Mouse (Mus musculus): ENCODE measurements at regions not wholly inside any gene's neighbourhood (a gene's known extent, or its start where the extent isn't known, plus 50 kb on each side); places are given as distances from the start of the nearest gene placed in this dataset.

DNA sequence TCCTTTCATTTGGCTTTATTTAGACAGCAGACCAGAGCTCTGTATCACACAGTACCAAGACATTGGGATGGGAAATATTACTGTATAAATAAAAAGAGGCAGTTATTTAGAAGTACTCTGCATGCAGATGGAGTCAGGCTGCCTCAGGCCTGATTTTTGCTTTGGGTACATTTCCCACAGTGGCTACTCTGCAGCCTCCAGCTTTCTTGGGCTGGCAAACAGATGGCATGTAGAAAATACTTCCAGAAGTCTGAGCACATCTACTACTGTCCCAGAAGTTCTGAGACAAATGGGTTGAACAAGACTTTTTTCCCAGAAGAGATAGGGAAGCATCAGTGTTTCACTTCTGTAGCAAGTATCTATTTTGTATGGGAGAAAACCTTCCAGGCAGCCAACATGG is 229.8 kb upstream of the Far2 start:
- Histone ChIP-seq H3K4me3 (ENCODE audit: low read depth, low read length) (no peak overlapping the region), H3K27me3 (ENCODE audit: control insufficient read depth, insufficient read depth, low read length) (no peaks in the 10 kb centered on the region), H3K4me2 (no peak overlapping the region), H3K36me3 (ENCODE audit: control insufficient read depth, insufficient read depth, low read length) (no peaks in the 10 kb centered on the region), H3K9ac (ENCODE audit: low read depth, low read length) (no peak overlapping the region), H3K4me1 (ENCODE audit: control insufficient read depth, insufficient read depth, low read length) (peaks cover 3% of the 10 kb centered on the region), H3K27ac (ENCODE audit: low read depth, low read length) (no peak overlapping the region), H3K9me3 (replicated peaks; ENCODE audit: control insufficient read depth, low read length) (no peaks in the 10 kb centered on the region)
- no peak for ATAC-seq (replicated peaks; ENCODE audit: insufficient number of reproducible peaks, low FRiP score, low TSS enrichment)

DNA sequence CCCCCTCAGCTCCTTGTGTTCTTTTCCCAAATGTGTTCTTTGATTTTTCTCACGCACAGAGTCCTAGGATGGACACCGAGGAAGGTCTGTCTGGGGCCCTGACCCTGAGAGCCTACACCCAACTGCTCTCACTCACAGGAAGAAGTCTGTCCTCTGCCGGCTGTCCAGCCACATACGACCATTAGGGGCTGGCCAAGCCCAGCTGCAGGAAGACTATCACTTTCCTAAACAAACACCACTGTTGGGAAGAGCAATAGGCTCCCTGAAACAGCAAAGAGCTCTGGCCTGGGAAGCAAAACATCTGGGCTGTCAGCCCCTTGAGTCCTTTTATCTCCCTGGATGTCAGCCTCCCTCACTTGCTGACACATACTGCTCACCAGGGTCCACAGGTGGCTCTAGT is 224.8 kb upstream of the Far2 start:
- H3K4me2 ChIP-seq, result no peak overlapping the region
- WGBS (ENCODE audit: insufficient replicate concordance), result 5% methylated on average over 4 of the region's 4 CpGs

DNA sequence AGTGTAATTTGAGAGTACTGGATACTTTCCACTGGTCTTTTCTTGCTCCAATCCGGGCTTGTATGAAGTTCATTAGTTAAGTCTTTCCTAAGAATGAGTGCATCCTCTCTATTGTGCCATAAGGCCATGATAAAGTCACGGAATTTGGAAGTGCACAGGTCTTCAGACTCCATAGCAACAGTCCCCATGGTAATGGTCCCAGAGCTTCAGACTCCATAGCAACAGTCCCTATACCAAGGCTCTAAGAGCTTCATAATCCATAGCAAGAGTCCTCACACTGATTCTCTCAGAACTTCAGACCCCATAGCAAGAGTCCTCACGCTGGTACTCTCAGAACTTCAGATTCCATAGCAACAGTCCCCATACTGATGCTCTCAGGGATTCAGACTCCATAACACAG is 214.5 kb upstream of the Far2 start:
- no peaks in the 10 kb centered on the region for H3K36me3 ChIP-seq (ENCODE audit: control insufficient read depth, insufficient read depth, low read length)
- no peak overlapping the region for H3K9ac ChIP-seq (ENCODE audit: low read depth, low read length)
- ATAC-seq (replicated peaks; ENCODE audit: insufficient number of reproducible peaks, low FRiP score, low TSS enrichment), result no peak
- no peak overlapping the region for H3K4me2 ChIP-seq
- no peak overlapping the region for H3K27ac ChIP-seq (ENCODE audit: low read depth, low read length)
- no peaks in the 10 kb centered on the region for H3K27me3 ChIP-seq (ENCODE audit: control insufficient read depth, insufficient read depth, low read length)
- H3K9me3 ChIP-seq (replicated peaks; ENCODE audit: control insufficient read depth, low read length), result no peaks in the 10 kb centered on the region
- 70% methylated on average over 3 of the region's 3 CpGs for WGBS (ENCODE audit: insufficient replicate concordance)
- no peaks in the 10 kb centered on the region for H3K4me1 ChIP-seq (ENCODE audit: control insufficient read depth, insufficient read depth, low read length)
- H3K4me3 ChIP-seq (ENCODE audit: low read depth, low read length), result no peak overlapping the region

More for the DNA sequence above, 224.8 kb upstream of the Far2 start:
- Histone ChIP-seq H3K9me3 (replicated peaks; ENCODE audit: control insufficient read depth, low read length) (no peaks in the 10 kb centered on the region), H3K4me3 (ENCODE audit: low read depth, low read length) (no peak overlapping the region), H3K36me3 (ENCODE audit: control insufficient read depth, insufficient read depth, low read length) (no peaks in the 10 kb centered on the region), H3K4me1 (ENCODE audit: control insufficient read depth, insufficient read depth, low read length) (peaks cover 4% of the 10 kb centered on the region), H3K9ac (ENCODE audit: low read depth, low read length) (no peak overlapping the region), H3K27ac (ENCODE audit: low read depth, low read length) (no peak overlapping the region), H3K27me3 (ENCODE audit: control insufficient read depth, insufficient read depth, low read length) (no peaks in the 10 kb centered on the region)
- no peak for ATAC-seq (replicated peaks; ENCODE audit: insufficient number of reproducible peaks, low FRiP score, low TSS enrichment)

DNA sequence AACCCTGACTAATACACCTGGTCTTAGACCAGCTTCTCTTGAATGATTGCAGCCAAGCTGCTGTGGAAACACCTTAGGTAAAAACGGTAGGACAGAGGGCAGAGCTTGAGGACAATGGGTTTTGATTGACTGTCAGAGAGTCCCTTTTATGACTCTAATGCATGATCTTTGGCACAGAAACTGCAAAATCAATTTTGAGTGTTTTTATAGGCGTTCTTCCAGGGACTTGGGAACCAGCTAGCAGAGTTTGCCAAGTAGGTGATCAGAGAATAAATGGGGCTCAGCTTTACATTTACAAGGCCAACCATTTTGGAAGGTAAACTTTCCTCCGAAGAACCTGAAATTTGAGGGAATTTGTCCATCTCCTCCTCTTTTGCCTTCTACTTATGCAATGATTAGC is 213.6 kb upstream of the Far2 start:
- H3K4me2 ChIP-seq, result no peak overlapping the region
- no peak for ATAC-seq (replicated peaks; ENCODE audit: insufficient number of reproducible peaks, low FRiP score, low TSS enrichment)
- H3K9me3 ChIP-seq (replicated peaks; ENCODE audit: control insufficient read depth, low read length), result no peaks in the 10 kb centered on the region
- no peak overlapping the region for H3K4me3 ChIP-seq (ENCODE audit: low read depth, low read length)
- no peaks in the 10 kb centered on the region for H3K27me3 ChIP-seq (ENCODE audit: control insufficient read depth, insufficient read depth, low read length)
- H3K27ac ChIP-seq (ENCODE audit: low read depth, low read length), result no peak overlapping the region
- no peak overlapping the region for H3K9ac ChIP-seq (ENCODE audit: low read depth, low read length)
- H3K4me1 ChIP-seq (ENCODE audit: control insufficient read depth, insufficient read depth, low read length), result no peaks in the 10 kb centered on the region
- WGBS (ENCODE audit: insufficient replicate concordance), result 70% methylated on average over 3 of the region's 3 CpGs
- H3K36me3 ChIP-seq (ENCODE audit: control insufficient read depth, insufficient read depth, low read length), result no peaks in the 10 kb centered on the region

DNA sequence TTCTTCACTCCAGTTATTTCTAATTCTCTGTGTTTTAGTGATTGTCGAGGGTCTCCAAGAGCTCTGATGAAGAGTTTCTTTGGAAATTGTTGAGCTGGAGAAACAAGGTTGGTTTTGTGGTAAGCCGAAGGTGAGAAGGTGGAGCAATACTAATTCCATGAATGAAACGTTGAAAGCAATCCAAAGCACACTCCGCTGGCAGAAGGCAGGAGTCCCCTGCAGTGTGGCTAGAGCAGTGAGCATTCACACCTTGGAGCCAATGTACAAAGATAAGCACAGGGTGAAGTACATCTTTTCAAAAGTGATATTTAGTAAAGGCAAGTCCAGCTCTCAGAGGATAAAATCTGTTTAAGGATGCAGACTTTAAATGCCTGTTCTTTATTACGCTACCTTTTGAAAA is 208.2 kb upstream of the Far2 start:
- H3K27ac ChIP-seq (ENCODE audit: low read depth, low read length), result no peak overlapping the region
- no peak overlapping the region for H3K4me3 ChIP-seq (ENCODE audit: low read depth, low read length)
- no peaks in the 10 kb centered on the region for H3K4me1 ChIP-seq (ENCODE audit: control insufficient read depth, insufficient read depth, low read length)
- H3K27me3 ChIP-seq (ENCODE audit: control insufficient read depth, insufficient read depth, low read length), result no peaks in the 10 kb centered on the region
- 74% methylated on average over 5 of the region's 5 CpGs for WGBS (ENCODE audit: insufficient replicate concordance)
- no peaks in the 10 kb centered on the region for H3K36me3 ChIP-seq (ENCODE audit: control insufficient read depth, insufficient read depth, low read length)
- no peak overlapping the region for H3K9ac ChIP-seq (ENCODE audit: low read depth, low read length)
- no peaks in the 10 kb centered on the region for H3K9me3 ChIP-seq (replicated peaks; ENCODE audit: control insufficient read depth, low read length)
- H3K4me2 ChIP-seq, result no peak overlapping the region
- no peak for ATAC-seq (replicated peaks; ENCODE audit: insufficient number of reproducible peaks, low FRiP score, low TSS enrichment)

DNA sequence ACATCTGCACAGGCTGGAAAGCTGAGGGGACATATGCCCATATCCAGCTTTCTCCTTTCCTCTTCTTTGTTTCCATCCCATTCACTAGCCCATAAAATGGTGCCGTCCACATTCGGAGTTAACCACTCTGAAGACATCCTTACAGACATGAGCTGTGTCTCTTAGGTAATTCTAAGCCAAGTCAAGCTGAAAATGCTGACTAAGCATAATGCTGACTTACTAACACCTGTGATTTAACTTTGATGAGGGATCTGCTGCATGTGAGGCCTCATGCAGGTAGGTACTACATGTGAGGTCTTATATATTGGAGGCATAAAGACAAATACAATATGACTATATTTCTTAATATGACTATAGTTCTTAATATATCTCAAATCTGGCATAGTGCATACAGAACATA is 197.1 kb upstream of the Far2 start:
- Histone ChIP-seq H3K27me3 (ENCODE audit: control insufficient read depth, insufficient read depth, low read length) (no peaks in the 10 kb centered on the region), H3K9me3 (replicated peaks; ENCODE audit: control insufficient read depth, low read length) (no peaks in the 10 kb centered on the region), H3K27ac (ENCODE audit: low read depth, low read length) (no peak overlapping the region), H3K4me1 (ENCODE audit: control insufficient read depth, insufficient read depth, low read length) (no peaks in the 10 kb centered on the region), H3K4me3 (ENCODE audit: low read depth, low read length) (no peak overlapping the region), H3K36me3 (ENCODE audit: control insufficient read depth, insufficient read depth, low read length) (no peaks in the 10 kb centered on the region), H3K4me2 (no peak overlapping the region), H3K9ac (ENCODE audit: low read depth, low read length) (no peak overlapping the region)
- no peak for ATAC-seq (replicated peaks; ENCODE audit: insufficient number of reproducible peaks, low FRiP score, low TSS enrichment)
- WGBS (ENCODE audit: insufficient replicate concordance), result 74% methylated on average over 2 of the region's 2 CpGs

DNA sequence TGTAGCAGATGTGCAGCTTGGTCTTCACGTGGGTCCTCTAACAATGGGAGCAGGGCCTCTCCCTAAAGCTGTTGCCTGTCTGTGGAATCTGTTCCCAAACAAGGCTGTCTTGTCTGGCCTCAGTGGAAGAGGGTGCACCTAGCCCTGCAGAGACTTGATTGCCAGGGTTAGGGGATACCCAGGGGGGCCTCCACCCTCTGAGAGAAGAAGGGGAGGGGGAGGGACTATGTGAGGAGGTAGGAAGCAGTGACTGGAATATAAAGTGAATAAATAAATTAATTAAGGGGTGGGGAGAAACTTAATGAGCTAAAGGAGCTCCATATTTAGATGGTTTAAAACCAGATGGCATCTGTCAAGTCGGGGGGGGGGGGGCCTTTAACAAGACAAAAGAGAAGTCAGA is 185.9 kb upstream of the Far2 start:
- no peaks in the 10 kb centered on the region for H3K36me3 ChIP-seq (ENCODE audit: control insufficient read depth, insufficient read depth, low read length)
- ATAC-seq (replicated peaks; ENCODE audit: insufficient number of reproducible peaks, low FRiP score, low TSS enrichment), result no peak
- H3K27ac ChIP-seq (ENCODE audit: low read depth, low read length), result no peak overlapping the region
- WGBS (ENCODE audit: insufficient replicate concordance), result 58% methylated on average over 2 of the region's 2 CpGs
- H3K27me3 ChIP-seq (ENCODE audit: control insufficient read depth, insufficient read depth, low read length), result no peaks in the 10 kb centered on the region
- H3K9me3 ChIP-seq (replicated peaks; ENCODE audit: control insufficient read depth, low read length), result no peaks in the 10 kb centered on the region
- H3K4me1 ChIP-seq (ENCODE audit: control insufficient read depth, insufficient read depth, low read length), result no peaks in the 10 kb centered on the region
- H3K4me3 ChIP-seq (ENCODE audit: low read depth, low read length), result no peak overlapping the region
- H3K4me2 ChIP-seq, result no peak overlapping the region
- no peak overlapping the region for H3K9ac ChIP-seq (ENCODE audit: low read depth, low read length)

DNA sequence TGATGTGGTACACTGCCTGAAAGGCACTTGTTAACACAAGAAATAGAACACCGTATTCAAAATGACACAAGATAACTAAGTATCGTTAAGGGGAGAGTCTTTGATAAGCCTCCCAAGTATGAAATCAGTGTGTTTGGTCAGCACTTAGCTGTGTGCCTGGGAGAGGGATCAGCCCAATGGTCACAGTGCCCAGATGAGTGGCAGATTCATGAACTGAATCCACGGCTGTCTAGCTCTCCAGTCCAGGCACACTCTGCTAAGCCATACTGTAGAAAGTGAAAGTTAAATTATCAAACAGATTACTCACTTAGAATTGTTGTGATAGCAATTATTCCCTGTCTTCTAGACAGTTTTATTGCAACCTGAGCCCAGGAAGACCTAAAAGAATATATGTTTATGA is 176.0 kb upstream of the Far2 start:
- H3K4me3 ChIP-seq (ENCODE audit: low read depth, low read length), result no peak overlapping the region

DNA sequence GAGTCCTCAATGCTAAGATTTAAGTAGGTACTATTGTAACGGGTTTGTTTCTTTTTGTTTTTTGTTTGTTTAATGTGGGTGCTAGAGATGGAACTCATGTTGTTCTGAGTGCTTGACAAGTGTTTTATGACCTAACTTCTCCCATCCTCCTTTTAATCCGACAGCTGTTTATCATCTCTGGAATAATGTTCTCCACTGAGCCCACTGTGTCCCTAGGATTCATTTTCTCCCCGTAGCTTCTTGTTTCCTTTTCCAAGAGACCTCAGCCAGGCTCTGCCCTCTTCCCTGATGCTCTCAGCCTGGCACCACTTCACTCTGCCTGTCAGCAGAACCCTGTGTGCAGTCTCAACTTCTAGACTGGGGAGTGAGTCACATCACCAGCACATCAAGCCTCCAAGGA is 173.9 kb upstream of the Far2 start:
- Histone ChIP-seq H3K27ac (ENCODE audit: low read depth, low read length) (no peak overlapping the region), H3K27me3 (ENCODE audit: control insufficient read depth, insufficient read depth, low read length) (no peaks in the 10 kb centered on the region), H3K4me1 (ENCODE audit: control insufficient read depth, insufficient read depth, low read length) (no peaks in the 10 kb centered on the region), H3K4me3 (ENCODE audit: low read depth, low read length) (no peak overlapping the region), H3K4me2 (no peak overlapping the region), H3K9me3 (replicated peaks; ENCODE audit: control insufficient read depth, low read length) (no peaks in the 10 kb centered on the region), H3K36me3 (ENCODE audit: control insufficient read depth, insufficient read depth, low read length) (no peaks in the 10 kb centered on the region), H3K9ac (ENCODE audit: low read depth, low read length) (no peak overlapping the region)
- ATAC-seq (replicated peaks; ENCODE audit: insufficient number of reproducible peaks, low FRiP score, low TSS enrichment), result no peak
- WGBS (ENCODE audit: insufficient replicate concordance), result 59% methylated on average over 3 of the region's 3 CpGs

More for the DNA sequence above, 176.0 kb upstream of the Far2 start:
- no peak overlapping the region for H3K9ac ChIP-seq (ENCODE audit: low read depth, low read length)
- no peaks in the 10 kb centered on the region for H3K36me3 ChIP-seq (ENCODE audit: control insufficient read depth, insufficient read depth, low read length)
- H3K9me3 ChIP-seq (replicated peaks; ENCODE audit: control insufficient read depth, low read length), result no peaks in the 10 kb centered on the region
- 55% methylated on average over 3 of the region's 3 CpGs for WGBS (ENCODE audit: insufficient replicate concordance)
- no peak for ATAC-seq (replicated peaks; ENCODE audit: insufficient number of reproducible peaks, low FRiP score, low TSS enrichment)
- H3K27me3 ChIP-seq (ENCODE audit: control insufficient read depth, insufficient read depth, low read length), result no peaks in the 10 kb centered on the region
- H3K27ac ChIP-seq (ENCODE audit: low read depth, low read length), result no peak overlapping the region
- no peak overlapping the region for H3K4me2 ChIP-seq
- no peaks in the 10 kb centered on the region for H3K4me1 ChIP-seq (ENCODE audit: control insufficient read depth, insufficient read depth, low read length)

Data from heart, embryonic 11.5 days (tissue).